Mouse (Mus musculus) bone marrow macrophage, adult 2 months (primary cell): ENCODE results near the gene Grip1. TPM values are rescaled to one million over a fixed set of nuclear protein-coding genes. Genes with fewer than 3 reads are reported as not detected.

Experiments
- H3K27ac ChIP-seq: 2 replicates; pipeline ENCODE4 v1.5.1; 2012; ENCODE audit warnings: low read depth, low read length; ENCODE audit not compliant: insufficient read depth
- H3K4me1 ChIP-seq: 2 replicates; pipeline ENCODE4 v1.6.1; 2012; ENCODE audit warnings: low read length; ENCODE audit not compliant: control insufficient read depth, insufficient read depth
- H3K4me3 ChIP-seq: 2 replicates; pipeline ENCODE4 v1.5.1; 2012; ENCODE audit warnings: mild to moderate bottlenecking, low read length, moderate library complexity; ENCODE audit not compliant: insufficient read depth
- CTCF ChIP-seq: IDR thresholded peaks from 2 replicates; pipeline ENCODE4 v1.5.1; 2012; ENCODE audit warnings: low read depth, mild to moderate bottlenecking, low read length, moderate library complexity
- POLR2A ChIP-seq: IDR thresholded peaks from 2 replicates; pipeline ENCODE4 v1.6.1; 2012; ENCODE audit warnings: mild to moderate bottlenecking, low read depth, low read length, borderline replicate concordance
- polyA plus RNA-seq: library from polyadenylated mRNA; stranded (reverse); fragments of >200 nt; gene quantifications from 2 replicates; pipeline ENCODE4 v1.2.4, GENCODE M21; 2012; ENCODE audit not compliant: missing spikeins, insufficient read depth, insufficient read length

The Grip1 gene
- polyA plus RNA-seq = not detected in 2 replicates

DNA sequence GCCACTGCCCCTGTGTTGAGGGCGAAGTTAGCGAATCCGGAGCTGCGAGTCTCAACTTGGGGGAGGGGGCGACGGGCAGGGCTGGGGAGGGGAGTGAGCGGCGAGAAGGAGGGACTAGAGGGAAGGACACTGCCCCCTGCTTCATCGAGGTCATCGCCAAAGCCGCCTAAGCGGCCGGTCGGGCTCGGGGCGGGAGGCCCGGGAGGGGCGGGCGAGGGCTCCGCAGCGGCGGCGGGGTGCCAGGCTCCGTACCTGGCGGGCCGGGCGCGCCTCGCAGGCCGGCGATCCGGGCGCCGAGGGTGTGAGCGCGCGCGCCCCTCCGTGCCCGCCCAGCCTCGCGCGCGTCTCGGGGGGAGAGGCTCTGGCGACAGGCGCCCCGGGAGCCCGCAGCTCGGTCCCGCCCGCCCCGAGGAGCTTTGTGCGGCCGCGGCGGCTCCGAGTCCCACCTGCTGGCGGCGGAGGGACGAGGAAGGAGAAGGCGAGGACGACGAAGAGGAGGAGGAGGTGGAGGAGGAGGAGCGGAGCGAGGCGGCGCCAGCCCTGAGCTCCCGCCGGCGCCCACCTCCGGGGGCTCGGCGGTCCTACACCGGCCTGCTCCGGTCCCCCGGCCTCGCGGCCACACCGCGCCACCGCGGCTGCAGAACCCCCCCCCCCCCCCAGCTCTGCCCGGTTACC lies at the start of gene Grip1:
Grip1 (plus strand) TSS at position 400 of the 675 bp plus-strand sequence.
- no peak for TF ChIP-seq CTCF
- TF ChIP-seq POLR2A = no peak

GRCm38 (mm10) chr10:119405103-119405502 lies 48.5 kb upstream of the Grip1 start:
- TF ChIP-seq POLR2A (no peak), CTCF (no peak)
- H3K4me3 ChIP-seq = no peak overlapping the region
- H3K27ac ChIP-seq = no peak overlapping the region
- H3K4me1 ChIP-seq = no peaks in the 10 kb centered on the region

More for the DNA sequence above, at the start of gene Grip1:
- Histone ChIP-seq H3K27ac (no peak within 1 kb of the TSS), H3K4me1 (no peaks in the 10 kb centered on the region), H3K4me3 (no peak within 1 kb of the TSS)

GRCm38 (mm10) chr10:119405612-119406011 lies 48.0 kb upstream of the Grip1 start:
- no peaks in the 10 kb centered on the region for H3K4me1 ChIP-seq
- no peak overlapping the region for H3K4me3 ChIP-seq
- H3K27ac ChIP-seq = no peak overlapping the region
- TF ChIP-seq CTCF = no peak
- TF ChIP-seq POLR2A = no peak

DNA sequence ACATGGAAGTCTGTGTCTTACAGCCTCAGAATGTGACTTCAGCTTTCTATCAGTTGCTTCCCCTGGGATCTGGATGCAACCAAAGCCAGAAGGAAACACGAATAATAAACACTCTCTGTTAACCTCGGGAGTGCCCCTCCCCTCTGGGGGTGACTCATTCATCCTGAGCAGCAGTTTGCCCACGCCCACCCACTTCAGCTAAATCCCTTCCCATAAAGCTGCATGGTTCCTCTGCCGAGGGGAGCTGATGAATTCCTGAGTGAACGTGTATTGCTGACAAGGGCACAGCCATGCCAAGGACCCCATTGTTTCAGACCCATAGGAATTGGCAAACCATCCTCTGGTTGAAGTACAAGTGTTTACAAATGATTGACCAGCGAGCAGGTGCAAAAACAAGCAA lies 45.3 kb upstream of the Grip1 start:
- Histone ChIP-seq H3K27ac (no peak overlapping the region), H3K4me1 (no peaks in the 10 kb centered on the region), H3K4me3 (no peak overlapping the region)
- TF ChIP-seq POLR2A = no peak
- no peak for TF ChIP-seq CTCF

- no peak overlapping the region for H3K27ac ChIP-seq
- H3K4me1 ChIP-seq = no peaks in the 10 kb centered on the region
- H3K4me3 ChIP-seq = no peak overlapping the region
- TF ChIP-seq CTCF (no peak), POLR2A (no peak)
Observed at GRCm38 (mm10) chr10:119413238-119413637, 40.4 kb upstream of the Grip1 start.

DNA sequence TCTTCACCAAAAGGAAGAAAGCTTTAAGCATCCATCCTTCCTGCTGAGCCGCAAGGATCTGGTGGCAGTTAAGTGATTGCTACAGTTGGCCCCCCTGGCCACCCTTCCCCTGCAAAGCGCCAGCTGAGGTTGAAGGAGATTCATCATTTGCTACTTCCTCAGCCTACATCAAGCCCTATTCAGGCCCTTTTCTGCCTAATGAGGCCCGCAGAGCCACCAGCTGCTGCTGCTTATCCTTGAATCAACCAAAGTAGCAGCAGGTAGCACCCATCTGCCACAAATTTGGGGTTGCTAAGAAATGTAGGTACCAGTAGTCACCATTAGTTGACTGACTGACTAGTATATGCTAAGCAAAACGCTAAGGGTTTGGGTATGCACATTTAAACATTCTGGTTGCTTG lies 38.5 kb upstream of the Grip1 start:
- Histone ChIP-seq H3K4me3 (no peak overlapping the region), H3K4me1 (no peaks in the 10 kb centered on the region), H3K27ac (no peak overlapping the region)
- TF ChIP-seq POLR2A (no peak), CTCF (no peak)

- Histone ChIP-seq H3K4me3 (no peak overlapping the region), H3K27ac (no peak overlapping the region), H3K4me1 (no peaks in the 10 kb centered on the region)
- no peak for TF ChIP-seq CTCF
Observed at GRCm38 (mm10) chr10:119421418-119421817, 32.2 kb upstream of the Grip1 start.

GRCm38 (mm10) chr10:119423821-119424534 lies 29.7 kb upstream of the Grip1 start:
- Histone ChIP-seq H3K4me1 (no peaks in the 10 kb centered on the region), H3K4me3 (no peak overlapping the region), H3K27ac (no peak overlapping the region)
- TF ChIP-seq CTCF = no peak
- TF ChIP-seq POLR2A = no peak

DNA sequence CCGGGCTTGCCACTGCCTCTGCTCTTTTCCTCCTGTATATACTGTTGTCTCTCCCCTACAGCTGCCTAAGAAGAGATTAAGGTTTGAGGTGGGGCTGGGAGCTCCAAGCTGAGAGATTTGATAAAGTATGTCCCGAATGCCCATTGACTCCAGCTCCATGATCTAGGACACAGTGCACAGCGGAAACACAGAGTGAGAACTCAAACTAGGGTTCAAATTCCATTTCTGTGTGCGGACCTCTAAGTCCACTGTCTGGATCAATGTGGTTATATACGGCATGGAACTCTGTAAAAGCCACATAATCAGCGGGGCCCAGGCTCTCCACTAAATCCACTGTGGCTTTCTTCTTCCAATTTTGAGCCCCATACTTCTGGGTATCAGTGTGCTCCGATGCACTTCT lies 26.0 kb upstream of the Grip1 start:
- no peak overlapping the region for H3K27ac ChIP-seq
- TF ChIP-seq CTCF = no peak
- TF ChIP-seq POLR2A = no peak
- H3K4me1 ChIP-seq = no peaks in the 10 kb centered on the region
- no peak overlapping the region for H3K4me3 ChIP-seq

- no peak overlapping the region for H3K4me3 ChIP-seq
- H3K4me1 ChIP-seq = no peaks in the 10 kb centered on the region
- no peak overlapping the region for H3K27ac ChIP-seq
- TF ChIP-seq POLR2A (no peak), CTCF (no peak)
Observed at GRCm38 (mm10) chr10:119428106-119428505, 25.5 kb upstream of the Grip1 start.
